Mouse (Mus musculus) testis, adult 2 months (tissue): ENCODE results near the gene Tex101.

Experiments used
- CTCF ChIP-seq: fragments of 200-500 bp; IDR thresholded peaks from 2 replicates; pipeline ENCODE4 v1.5.1; 2012; ENCODE audit warnings: low read depth, mild to moderate bottlenecking, inconsistent platforms, low read length, moderate library complexity; ENCODE audit not compliant: control insufficient read depth, insufficient read depth, insufficient replicate concordance
- POLR2A ChIP-seq: fragments of 200-500 bp; IDR thresholded peaks from 2 replicates; pipeline ENCODE4 v1.6.1; 2012; ENCODE audit warnings: low read depth, mild to moderate bottlenecking, inconsistent platforms, low read length, moderate library complexity; ENCODE audit not compliant: control insufficient read depth

- no peak for TF ChIP-seq CTCF
- no peak for TF ChIP-seq POLR2A
Measured at GRCm38 (mm10) chr7:24659737-24660357, 16.6 kb downstream of the Tex101 start.
